Mouse (Mus musculus) cerebellum, adult 2 months (tissue): ENCODE measurements around the gene Wdfy3.

Experiments used
- CTCF ChIP-seq: fragments of 200-500 bp; IDR thresholded peaks from 2 replicates; pipeline ENCODE4 v1.5.1; 2011; ENCODE audit warnings: low read depth, mild to moderate bottlenecking, control low read depth, low read length, moderate library complexity, borderline replicate concordance; ENCODE audit not compliant: insufficient read depth
- POLR2A ChIP-seq: fragments of 200-500 bp; IDR thresholded peaks from 2 replicates; pipeline ENCODE4 v1.6.1; 2011; ENCODE audit warnings: low read length, control low read depth, borderline replicate concordance; ENCODE audit not compliant: insufficient read depth

GRCm38 (mm10) chr5:101784787-101785186 is 284.9 kb downstream of the Wdfy3 start:
- no peak for TF ChIP-seq CTCF
- no peak for TF ChIP-seq POLR2A
